Mouse (Mus musculus): ENCODE measurements around the gene Cldnd1.

Cldnd1 gene

GRCm38 (mm10) chr16:58727477-58728131 lies at the start of gene Cldnd1:
Cldnd1 (plus strand) TSS chr16:58727910.
- DNase-seq (ENCODE audit: low spot score in 2 of 2), result peak; percentile 97

GRCm38 (mm10) chr16:58678660-58679059 lies 49.0 kb upstream of the Cldnd1 start:
- DNase-seq (ENCODE audit: low spot score in 2 of 2), result no peak

GRCm38 (mm10) chr16:58682046-58682445 lies 45.7 kb upstream of the Cldnd1 start:
- DNase-seq (ENCODE audit: low spot score in 2 of 2), result no peak

- no peak for DNase-seq (ENCODE audit: low spot score in 2 of 2)
Observed at GRCm38 (mm10) chr16:58682870-58683269, 44.8 kb upstream of the Cldnd1 start.

- DNase-seq (ENCODE audit: low spot score in 2 of 2), result no peak
Observed at GRCm38 (mm10) chr16:58683911-58684310, 43.8 kb upstream of the Cldnd1 start.

GRCm38 (mm10) chr16:58684537-58684936 lies 43.2 kb upstream of the Cldnd1 start:
- DNase-seq (ENCODE audit: low spot score in 2 of 2), result no peak

GRCm38 (mm10) chr16:58685548-58686537 lies 41.9 kb upstream of the Cldnd1 start:
- DNase-seq (ENCODE audit: low spot score in 2 of 2), result no peak

GRCm38 (mm10) chr16:58688534-58688933 lies 39.2 kb upstream of the Cldnd1 start:
- DNase-seq (ENCODE audit: low spot score in 2 of 2), result no peak

GRCm38 (mm10) chr16:58689555-58690169 lies 38.0 kb upstream of the Cldnd1 start:
- DNase-seq (ENCODE audit: low spot score in 2 of 2), result no peak

GRCm38 (mm10) chr16:58690322-58690732 lies 37.4 kb upstream of the Cldnd1 start:
- DNase-seq (ENCODE audit: low spot score in 2 of 2), result no peak

GRCm38 (mm10) chr16:58694091-58694490 lies 33.6 kb upstream of the Cldnd1 start:
- DNase-seq (ENCODE audit: low spot score in 2 of 2), result no peak

GRCm38 (mm10) chr16:58696796-58697195 lies 30.9 kb upstream of the Cldnd1 start:
- DNase-seq (ENCODE audit: low spot score in 2 of 2), result no peak

- no peak for DNase-seq (ENCODE audit: low spot score in 2 of 2)
Observed at GRCm38 (mm10) chr16:58697261-58697660, 30.4 kb upstream of the Cldnd1 start.

- DNase-seq (ENCODE audit: low spot score in 2 of 2), result no peak
Observed at GRCm38 (mm10) chr16:58700174-58700573, 27.5 kb upstream of the Cldnd1 start.

GRCm38 (mm10) chr16:58700816-58701424 lies 26.8 kb upstream of the Cldnd1 start:
- DNase-seq (ENCODE audit: low spot score in 2 of 2), result no peak

GRCm38 (mm10) chr16:58701779-58702178 lies 25.9 kb upstream of the Cldnd1 start:
- no peak for DNase-seq (ENCODE audit: low spot score in 2 of 2)

- no peak for DNase-seq (ENCODE audit: low spot score in 2 of 2)
Observed at GRCm38 (mm10) chr16:58702329-58702932, 25.3 kb upstream of the Cldnd1 start.

GRCm38 (mm10) chr16:58703382-58704124 lies 24.2 kb upstream of the Cldnd1 start:
- DNase-seq (ENCODE audit: low spot score in 2 of 2), result no peak

- no peak for DNase-seq (ENCODE audit: low spot score in 2 of 2)
Observed at GRCm38 (mm10) chr16:58704999-58705398, 22.7 kb upstream of the Cldnd1 start.

- DNase-seq (ENCODE audit: low spot score in 2 of 2), result no peak
Observed at GRCm38 (mm10) chr16:58707276-58707905, 20.3 kb upstream of the Cldnd1 start.
